Mouse (Mus musculus) CH12.LX (cell line): Measurements from ENCODE around the gene Cd8b1.

Source experiments
- CTCF ChIP-seq, 2 experiments: IDR thresholded peaks in 1 of 2; conservative IDR thresholded peaks in 1 of 2; 2 replicates each; pipeline ENCODE4 v1.5.1; 2011 to 2012; ENCODE audit warnings: low read depth in 2 of 2, low read length in 2 of 2, improper control_type of control experiment in 1 of 2, inconsistent platforms in 1 of 2, mild to moderate bottlenecking in 1 of 2, moderate library complexity in 1 of 2
- EP300 ChIP-seq: IDR thresholded peaks from 2 replicates; pipeline ENCODE4 v1.6.1; 2011; ENCODE audit warnings: low read length, improper control_type of control experiment
- ETS1 ChIP-seq: conservative IDR thresholded peaks from 2 replicates; pipeline ENCODE4 v1.6.1; 2012; ENCODE audit warnings: low read depth, mild to moderate bottlenecking, inconsistent platforms, low read length, improper control_type of control experiment, moderate library complexity
- MAX ChIP-seq: IDR thresholded peaks from 2 replicates; pipeline ENCODE4 v1.6.1; 2011; ENCODE audit warnings: low read length, improper control_type of control experiment
- NELFE ChIP-seq: IDR thresholded peaks from 2 replicates; pipeline ENCODE4 v1.6.1; 2011; ENCODE audit warnings: low read depth, low read length, improper control_type of control experiment
- NRF1 ChIP-seq: IDR thresholded peaks from 2 replicates; pipeline ENCODE4 v1.6.1; 2014; ENCODE audit warnings: low read depth, mild to moderate bottlenecking, inconsistent platforms, low read length, improper control_type of control experiment, moderate library complexity
- POLR2A ChIP-seq: IDR thresholded peaks from 2 replicates; pipeline ENCODE4 v1.6.1; 2011; ENCODE audit warnings: low read depth, mild to moderate bottlenecking, improper control_type of control experiment, low read length
- USF1 ChIP-seq: IDR thresholded peaks from 2 replicates; pipeline ENCODE4 v1.6.1; 2014; ENCODE audit warnings: low read depth, mild to moderate bottlenecking, inconsistent platforms, low read length, improper control_type of control experiment

GRCm38 (mm10) chr6:71371085-71371605 is 48.6 kb downstream of the Cd8b1 start:
- TF ChIP-seq NELFE (no peak), EP300 (no peak), ETS1 (no peak), CTCF (conservative IDR thresholded peaks at IDR 0.05 in 1 of 2, IDR thresholded peaks at IDR 0.05 in 1 of 2; ENCODE audit: low read depth in 2 of 2, low read length in 2 of 2) (no peak), NRF1 (no peak), MAX (no peak), POLR2A (no peak), USF1 (no peak)
